Mouse (Mus musculus): ENCODE measurements around the gene Sik2.

DNA sequence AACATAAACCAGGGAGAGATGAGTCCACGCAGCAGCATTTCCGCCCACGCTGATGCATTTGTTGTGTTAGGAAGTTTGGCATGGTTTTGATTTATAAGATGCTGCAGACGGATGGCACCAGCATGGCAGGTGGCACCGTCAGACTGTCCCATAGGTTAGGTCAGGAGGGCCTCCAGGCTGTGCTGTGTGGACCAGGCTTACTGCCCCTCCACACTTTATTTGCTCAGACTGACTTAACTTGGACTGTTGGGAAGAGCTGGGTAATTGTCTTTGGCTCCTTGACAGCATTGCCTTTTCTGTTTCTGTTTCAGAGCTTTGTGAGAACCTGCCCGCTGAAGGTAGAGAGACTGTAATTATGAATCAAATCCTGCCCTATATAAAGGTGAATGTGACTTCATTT is 141.9 kb downstream of the Sik2 start:
- TF ChIP-seq CTCF (IDR thresholded peaks at IDR 0.05; ENCODE audit: low read depth, low read length) = no peak
- no peak for TF ChIP-seq GATA1 (IDR thresholded peaks at IDR 0.05; ENCODE audit: borderline replicate concordance, low read length)
- TF ChIP-seq POLR2AphosphoS5 (IDR thresholded peaks at IDR 0.05; ENCODE audit: insufficient replicate concordance, low read depth, low read length) = no peak
